Mouse (Mus musculus): ENCODE measurements at regions not wholly inside any gene's neighbourhood (a gene's known extent, or its start where the extent isn't known, plus 50 kb on each side); places are given as distances from the start of the nearest gene placed in this dataset.

- WGBS, result 42% methylated on average over 22 of the region's 22 CpGs
- Histone ChIP-seq H3K4me1 (ENCODE audit: insufficient read depth) (no peaks in the 10 kb centered on the region), H3K27me3 (ENCODE audit: insufficient read depth, low read length) (no peaks in the 10 kb centered on the region), H3K9ac (no peak overlapping the region), H3K36me3 (ENCODE audit: insufficient read depth) (no peaks in the 10 kb centered on the region), H3K4me3 (ENCODE audit: low read depth, low read length) (no peak overlapping the region), H3K27ac (ENCODE audit: low read depth, low read length) (no peak overlapping the region), H3K9me3 (ENCODE audit: low read length) (no peaks in the 10 kb centered on the region), H3K4me2 (ENCODE audit: low read depth) (peak overlapping the region; percentile 21)
- DNase-seq (peak; percentile 64), ATAC-seq (peak; percentile 84)
- TF ChIP-seq CTCF (IDR thresholded peaks at IDR 0.05; ENCODE audit: low read depth), result no peak
Measured at GRCm38 (mm10) chr3:9137131-9137874, 472.6 kb downstream of the Zfp704 start.

GRCm38 (mm10) chr3:9133991-9134390 is 475.9 kb downstream of the Zfp704 start:
- H3K4me1 ChIP-seq (ENCODE audit: insufficient read depth), result no peaks in the 10 kb centered on the region
- no peak for DNase-seq
- no peak for TF ChIP-seq CTCF (IDR thresholded peaks at IDR 0.05; ENCODE audit: low read depth)
- no peaks in the 10 kb centered on the region for H3K9me3 ChIP-seq (ENCODE audit: low read length)
- no peak for ATAC-seq
- H3K27me3 ChIP-seq (ENCODE audit: insufficient read depth, low read length), result no peaks in the 10 kb centered on the region
- no peak overlapping the region for H3K27ac ChIP-seq (ENCODE audit: low read depth, low read length)
- no peak overlapping the region for H3K4me2 ChIP-seq (ENCODE audit: low read depth)
- WGBS, result 51% methylated on average over 12 of the region's 12 CpGs
- no peaks in the 10 kb centered on the region for H3K36me3 ChIP-seq (ENCODE audit: insufficient read depth)
- H3K4me3 ChIP-seq (ENCODE audit: low read depth, low read length), result no peak overlapping the region
- H3K9ac ChIP-seq, result no peak overlapping the region

- WGBS, result 80% methylated on average over 12 of the region's 12 CpGs
- Histone ChIP-seq H3K27ac (ENCODE audit: low read depth, low read length) (no peak overlapping the region), H3K4me3 (ENCODE audit: low read depth, low read length) (no peak overlapping the region), H3K9ac (no peak overlapping the region), H3K4me2 (ENCODE audit: low read depth) (no peak overlapping the region), H3K36me3 (ENCODE audit: insufficient read depth) (no peaks in the 10 kb centered on the region), H3K9me3 (ENCODE audit: low read length) (no peaks in the 10 kb centered on the region), H3K27me3 (ENCODE audit: insufficient read depth, low read length) (no peaks in the 10 kb centered on the region), H3K4me1 (ENCODE audit: insufficient read depth) (no peaks in the 10 kb centered on the region)
- DNase-seq (no peak), ATAC-seq (no peak)
- no peak for TF ChIP-seq CTCF (IDR thresholded peaks at IDR 0.05; ENCODE audit: low read depth)
Measured at GRCm38 (mm10) chr3:9132104-9132751, 477.7 kb downstream of the Zfp704 start.

- Histone ChIP-seq H3K27me3 (ENCODE audit: insufficient read depth, low read length) (no peaks in the 10 kb centered on the region), H3K9ac (no peak overlapping the region), H3K36me3 (ENCODE audit: insufficient read depth) (no peaks in the 10 kb centered on the region), H3K4me1 (ENCODE audit: insufficient read depth) (no peaks in the 10 kb centered on the region), H3K4me2 (ENCODE audit: low read depth) (no peak overlapping the region), H3K4me3 (ENCODE audit: low read depth, low read length) (no peak overlapping the region), H3K9me3 (ENCODE audit: low read length) (no peaks in the 10 kb centered on the region), H3K27ac (ENCODE audit: low read depth, low read length) (no peak overlapping the region)
- DNase-seq (no peak), ATAC-seq (no peak)
- no peak for TF ChIP-seq CTCF (IDR thresholded peaks at IDR 0.05; ENCODE audit: low read depth)
- WGBS, result 70% methylated on average over 4 of the region's 4 CpGs
Measured at GRCm38 (mm10) chr3:9131366-9131765, 478.5 kb downstream of the Zfp704 start.

- no peak for TF ChIP-seq CTCF (IDR thresholded peaks at IDR 0.05; ENCODE audit: low read depth)
- 89% methylated on average over 4 of the region's 4 CpGs for WGBS
Measured at GRCm38 (mm10) chr3:9128407-9128806, 481.5 kb downstream of the Zfp704 start.

GRCm38 (mm10) chr3:9123079-9123478 is 486.8 kb downstream of the Zfp704 start:
- WGBS, result 48% methylated on average over 5 of the region's 5 CpGs
- DNase-seq (peak; percentile 24), ATAC-seq (peak; percentile 51)

More at GRCm38 (mm10) chr3:9128407-9128806, 481.5 kb downstream of the Zfp704 start:
- Histone ChIP-seq H3K4me3 (ENCODE audit: low read depth, low read length) (no peak overlapping the region), H3K27ac (ENCODE audit: low read depth, low read length) (no peak overlapping the region), H3K9me3 (ENCODE audit: low read length) (no peaks in the 10 kb centered on the region), H3K36me3 (ENCODE audit: insufficient read depth) (no peaks in the 10 kb centered on the region), H3K27me3 (ENCODE audit: insufficient read depth, low read length) (no peaks in the 10 kb centered on the region), H3K4me1 (ENCODE audit: insufficient read depth) (no peaks in the 10 kb centered on the region), H3K4me2 (ENCODE audit: low read depth) (no peak overlapping the region), H3K9ac (no peak overlapping the region)
- no peak for DNase-seq
- no peak for ATAC-seq

GRCm38 (mm10) chr3:9117913-9118312 is 492.0 kb downstream of the Zfp704 start:
- H3K36me3 ChIP-seq (ENCODE audit: insufficient read depth), result no peaks in the 10 kb centered on the region
- H3K9me3 ChIP-seq (ENCODE audit: low read length), result no peaks in the 10 kb centered on the region
- ATAC-seq (no peak), DNase-seq (no peak)
- no peaks in the 10 kb centered on the region for H3K27me3 ChIP-seq (ENCODE audit: insufficient read depth, low read length)
- H3K4me1 ChIP-seq (ENCODE audit: insufficient read depth), result no peaks in the 10 kb centered on the region
- TF ChIP-seq CTCF (IDR thresholded peaks at IDR 0.05; ENCODE audit: low read depth), result no peak
- no peak overlapping the region for H3K9ac ChIP-seq
- WGBS, result 87% methylated on average over 3 of the region's 3 CpGs
- no peak overlapping the region for H3K4me3 ChIP-seq (ENCODE audit: low read depth, low read length)
- no peak overlapping the region for H3K4me2 ChIP-seq (ENCODE audit: low read depth)
- no peak overlapping the region for H3K27ac ChIP-seq (ENCODE audit: low read depth, low read length)

More at GRCm38 (mm10) chr3:9123079-9123478, 486.8 kb downstream of the Zfp704 start:
- no peak overlapping the region for H3K9ac ChIP-seq
- H3K4me1 ChIP-seq (ENCODE audit: insufficient read depth), result no peaks in the 10 kb centered on the region
- H3K27ac ChIP-seq (ENCODE audit: low read depth, low read length), result no peak overlapping the region
- no peaks in the 10 kb centered on the region for H3K27me3 ChIP-seq (ENCODE audit: insufficient read depth, low read length)
- H3K4me2 ChIP-seq (ENCODE audit: low read depth), result no peak overlapping the region
- no peak for TF ChIP-seq CTCF (IDR thresholded peaks at IDR 0.05; ENCODE audit: low read depth)
- no peak overlapping the region for H3K4me3 ChIP-seq (ENCODE audit: low read depth, low read length)
- H3K36me3 ChIP-seq (ENCODE audit: insufficient read depth), result no peaks in the 10 kb centered on the region
- no peaks in the 10 kb centered on the region for H3K9me3 ChIP-seq (ENCODE audit: low read length)
